Mouse (Mus musculus): Measurements from ENCODE around the gene Vcam1. TPM values are rescaled to one million over a fixed set of nuclear protein-coding genes. Genes with fewer than 3 reads are reported as not detected.

The Vcam1 gene
- total and polyA plus RNA-seq, 2 experiments from 2014 or later, result 34.4 to 36.2 TPM

- Histone ChIP-seq H3K4me1 (ENCODE audit: insufficient read depth, low read length) (no peaks in the 10 kb centered on the region), H3K27ac (ENCODE audit: low read depth, low read length) (no peak overlapping the region), H3K36me3 (ENCODE audit: insufficient read depth, low read length) (no peaks in the 10 kb centered on the region), H3K4me3 (ENCODE audit: low read depth, low read length) (no peak overlapping the region), H3K27me3 (ENCODE audit: insufficient read depth, low read length) (no peaks in the 10 kb centered on the region), H3K9ac (replicated peaks; ENCODE audit: low read length, poor library complexity, severe bottlenecking) (no peak overlapping the region), H3K9me3 (ENCODE audit: low read length) (no peaks in the 10 kb centered on the region), H3K4me2 (ENCODE audit: low read depth, low read length, poor library complexity, severe bottlenecking) (peak overlapping the region; percentile 46; the same call in 1 of the 2 replicates)
- DNase-seq (ENCODE audit: low spot score), result no peak
- WGBS, result 40% methylated on average over 4 of the region's 4 CpGs
- no peak for TF ChIP-seq CTCF (IDR thresholded peaks at IDR 0.05)
- ATAC-seq (ENCODE audit: low FRiP score), result no peak
Measured at GRCm38 (mm10) chr3:116129841-116130595, 530 bp upstream of the Vcam1 start.

GRCm38 (mm10) chr3:116128311-116129204 lies 930 bp downstream of the Vcam1 start:
- no peak for TF ChIP-seq CTCF (IDR thresholded peaks at IDR 0.05)
- Histone ChIP-seq H3K27ac (ENCODE audit: low read depth, low read length) (no peak overlapping the region), H3K27me3 (ENCODE audit: insufficient read depth, low read length) (no peaks in the 10 kb centered on the region), H3K36me3 (ENCODE audit: insufficient read depth, low read length) (no peaks in the 10 kb centered on the region), H3K4me3 (ENCODE audit: low read depth, low read length) (peak overlapping the region; percentile 30), H3K9me3 (ENCODE audit: low read length) (no peaks in the 10 kb centered on the region), H3K4me2 (ENCODE audit: low read depth, low read length, poor library complexity, severe bottlenecking) (peak overlapping the region; percentile 46), H3K4me1 (ENCODE audit: insufficient read depth, low read length) (no peaks in the 10 kb centered on the region), H3K9ac (replicated peaks; ENCODE audit: low read length, poor library complexity, severe bottlenecking) (no peak overlapping the region)
- WGBS, result 17% methylated on average over 18 of the region's 18 CpGs
- ATAC-seq (ENCODE audit: low FRiP score) (peak; percentile 52; the same call in 1 of the 2 replicates), DNase-seq (ENCODE audit: low spot score) (no peak)

- H3K27ac ChIP-seq (ENCODE audit: low read depth, low read length), result no peak overlapping the region
- no peaks in the 10 kb centered on the region for H3K36me3 ChIP-seq (ENCODE audit: insufficient read depth, low read length)
- peak overlapping the region; percentile 13; the same call in 1 of the 2 replicates for H3K4me2 ChIP-seq (ENCODE audit: low read depth, low read length, poor library complexity, severe bottlenecking)
- TF ChIP-seq CTCF (IDR thresholded peaks at IDR 0.05), result no peak
- WGBS, result 48% methylated on average over 3 of the region's 3 CpGs
- no peaks in the 10 kb centered on the region for H3K27me3 ChIP-seq (ENCODE audit: insufficient read depth, low read length)
- ATAC-seq (ENCODE audit: low FRiP score) (no peak), DNase-seq (ENCODE audit: low spot score) (no peak)
- H3K9me3 ChIP-seq (ENCODE audit: low read length), result no peaks in the 10 kb centered on the region
- no peaks in the 10 kb centered on the region for H3K4me1 ChIP-seq (ENCODE audit: insufficient read depth, low read length)
- no peak overlapping the region for H3K9ac ChIP-seq (replicated peaks; ENCODE audit: low read length, poor library complexity, severe bottlenecking)
- H3K4me3 ChIP-seq (ENCODE audit: low read depth, low read length), result peak overlapping the region; percentile 30; the same call in 1 of the 2 replicates
Measured at GRCm38 (mm10) chr3:116127836-116128235, 1.7 kb downstream of the Vcam1 start.

- TF ChIP-seq CTCF (IDR thresholded peaks at IDR 0.05), result no peak
- Histone ChIP-seq H3K36me3 (ENCODE audit: insufficient read depth, low read length) (no peaks in the 10 kb centered on the region), H3K4me3 (ENCODE audit: low read depth, low read length) (peak overlapping the region; percentile 3), H3K9ac (replicated peaks; ENCODE audit: low read length, poor library complexity, severe bottlenecking) (no peak overlapping the region), H3K9me3 (ENCODE audit: low read length) (no peaks in the 10 kb centered on the region), H3K27ac (ENCODE audit: low read depth, low read length) (no peak overlapping the region), H3K4me2 (ENCODE audit: low read depth, low read length, poor library complexity, severe bottlenecking) (peak overlapping the region; percentile 20; the same call in 1 of the 2 replicates), H3K27me3 (ENCODE audit: insufficient read depth, low read length) (no peaks in the 10 kb centered on the region), H3K4me1 (ENCODE audit: insufficient read depth, low read length) (no peaks in the 10 kb centered on the region)
- DNase-seq (ENCODE audit: low spot score) (peak; percentile 16), ATAC-seq (ENCODE audit: low FRiP score) (no peak)
- 28% methylated on average over 2 of the region's 2 CpGs for WGBS
Measured at GRCm38 (mm10) chr3:116127281-116127680, 2.2 kb downstream of the Vcam1 start.

GRCm38 (mm10) chr3:116126508-116127190 lies 2.8 kb downstream of the Vcam1 start:
- no peaks in the 10 kb centered on the region for H3K9me3 ChIP-seq (ENCODE audit: low read length)
- H3K4me2 ChIP-seq (ENCODE audit: low read depth, low read length, poor library complexity, severe bottlenecking), result peak overlapping the region; percentile 20; the same call in 1 of the 2 replicates
- no peaks in the 10 kb centered on the region for H3K27me3 ChIP-seq (ENCODE audit: insufficient read depth, low read length)
- H3K4me1 ChIP-seq (ENCODE audit: insufficient read depth, low read length), result no peaks in the 10 kb centered on the region
- WGBS, result 41% methylated on average over 7 of the region's 7 CpGs
- H3K36me3 ChIP-seq (ENCODE audit: insufficient read depth, low read length), result no peaks in the 10 kb centered on the region
- TF ChIP-seq CTCF (IDR thresholded peaks at IDR 0.05), result no peak
- H3K9ac ChIP-seq (replicated peaks; ENCODE audit: low read length, poor library complexity, severe bottlenecking), result no peak overlapping the region
- peak overlapping the region; percentile 3; the same call in 1 of the 2 replicates for H3K4me3 ChIP-seq (ENCODE audit: low read depth, low read length)
- H3K27ac ChIP-seq (ENCODE audit: low read depth, low read length), result no peak overlapping the region
- ATAC-seq (ENCODE audit: low FRiP score) (no peak), DNase-seq (ENCODE audit: low spot score) (no peak)
